Mouse (Mus musculus) urinary bladder, postnatal 0 days (tissue): ENCODE data around the gene Fam69b. TPM values are rescaled to one million over a fixed set of nuclear protein-coding genes. Genes with fewer than 3 reads are reported as not detected.
A peak's percentile ranks its signal among the peaks of the same experiment; 100 is the strongest.

Experiments
- microRNA counts: library from miRNA; unstranded; fragments of <30 nt; microRNA quantifications from one replicate; lab custom pipeline; 2016
- microRNA-seq: library from miRNA; unstranded; fragments of <30 nt; microRNA quantifications from one replicate; pipeline ENCODE4, GENCODE M21; 2016
- polyA plus RNA-seq: library from polyadenylated mRNA; unstranded; fragments of >200 nt; fragmentation: Nextera tagmentation; extraction: Ambion mirVana; gene quantifications from 2 replicates; pipeline ENCODE4 v1.2.1, GENCODE M21; 2015

The Fam69b gene
- 8.2 and 10.3 TPM in 2 replicates for polyA plus RNA-seq

DNA sequence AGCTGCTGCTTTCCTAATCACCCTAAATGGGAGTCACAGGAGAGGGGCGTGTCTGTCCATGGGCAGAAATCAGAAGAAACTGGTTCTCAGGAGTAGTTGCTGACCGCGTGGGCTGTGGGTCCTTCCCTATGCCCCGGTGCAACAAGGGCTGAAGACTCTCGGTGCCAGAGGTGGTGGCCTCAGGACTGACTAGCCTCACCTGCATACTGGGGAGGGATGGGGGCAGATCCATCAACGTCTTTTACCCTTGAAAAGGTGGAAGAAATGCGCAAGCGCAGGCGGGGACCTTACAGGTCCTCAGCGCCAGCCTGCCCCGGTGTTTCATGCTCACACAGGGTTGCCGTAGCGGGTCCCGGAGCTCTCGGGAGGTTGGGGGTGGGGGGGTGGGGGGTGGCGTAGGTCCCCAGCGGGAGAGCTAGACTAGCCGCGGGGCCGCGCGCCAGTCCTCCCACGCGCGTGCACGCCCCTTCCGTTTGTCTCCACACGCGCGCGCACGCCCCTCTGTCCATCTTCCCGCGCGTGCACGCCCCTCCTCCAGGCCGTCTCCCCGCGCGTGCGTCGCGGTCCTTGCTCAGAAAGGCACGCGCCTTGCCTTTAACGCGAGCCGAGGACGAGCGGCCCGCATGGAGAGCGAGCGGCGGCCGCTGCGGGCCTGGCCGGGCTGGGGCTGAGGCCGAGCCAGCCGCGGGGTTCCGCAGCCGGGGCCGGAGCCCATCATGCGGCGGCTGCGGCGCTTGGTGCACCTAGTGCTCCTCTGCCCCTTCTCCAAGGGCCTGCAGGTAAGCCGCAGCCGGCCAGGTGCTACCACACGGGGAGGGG lies at the start of gene Fam69b:
Gene Fam69b, plus strand, starts transcription at position 537 of the 819 bp plus-strand sequence.

DNA sequence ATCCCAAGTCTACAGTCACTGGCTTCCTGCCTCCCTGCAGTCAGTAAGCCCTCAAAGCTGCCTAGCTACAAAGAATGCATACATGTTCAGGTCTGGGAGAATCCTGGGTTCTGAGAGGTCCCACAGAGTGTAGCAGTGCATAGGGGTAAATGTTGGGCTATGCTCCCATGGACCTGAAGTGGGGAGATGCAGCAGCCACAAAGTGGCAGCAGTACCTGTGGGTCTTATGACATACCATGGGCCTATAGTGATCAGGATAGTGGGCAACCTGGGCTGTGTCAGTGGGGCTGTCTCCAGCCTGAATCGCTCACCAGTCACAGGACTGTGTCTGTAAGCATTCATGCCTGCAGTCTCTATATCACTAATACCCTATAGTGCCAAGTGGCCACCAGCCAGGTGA lies 48.5 kb upstream of the Fam69b start, which contains the start of gene Egfl7:
Gene Egfl7, plus strand, starts transcription at position 301 of the 400 bp plus-strand sequence.

DNA sequence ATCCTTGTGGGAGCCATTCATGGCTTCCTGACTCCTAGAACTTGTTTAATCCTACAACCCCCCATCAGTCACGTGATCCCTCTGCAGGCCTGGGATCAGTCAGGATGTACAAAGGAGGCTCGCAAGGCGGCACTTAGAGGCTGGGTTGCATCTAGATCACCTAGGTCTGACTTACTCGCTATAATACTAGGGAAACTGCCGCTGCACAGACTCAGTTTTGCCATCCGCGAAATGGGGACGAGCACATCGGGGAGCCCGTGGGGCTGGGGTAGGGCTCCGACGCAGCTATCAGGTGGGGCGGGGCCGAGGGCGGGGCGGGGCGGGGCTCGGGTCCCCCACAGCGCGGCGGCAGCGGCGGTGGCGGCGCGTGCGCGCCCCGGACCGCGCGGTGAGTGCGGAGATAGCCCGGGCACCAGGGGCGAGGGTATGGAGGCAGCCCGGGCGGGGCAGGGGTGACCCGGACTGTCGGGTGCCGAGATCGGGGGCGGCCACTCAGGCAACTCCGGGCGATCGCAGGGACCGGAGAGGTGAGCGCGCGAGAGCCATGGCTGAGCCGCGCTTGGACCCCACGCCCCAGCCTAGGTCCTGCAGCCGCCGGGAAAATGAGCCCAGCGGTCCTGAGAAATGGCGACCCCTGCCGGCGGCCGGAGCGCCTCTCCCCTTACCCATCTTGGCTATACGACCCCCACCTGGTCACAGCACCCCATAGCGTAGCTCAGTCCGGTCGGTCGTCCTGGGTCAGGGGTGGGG lies 41.8 kb upstream of the Fam69b start, which contains the start of gene Gm20532:
Gene Gm20532, plus strand, starts transcription at position 346 of the 750 bp plus-strand sequence.

DNA sequence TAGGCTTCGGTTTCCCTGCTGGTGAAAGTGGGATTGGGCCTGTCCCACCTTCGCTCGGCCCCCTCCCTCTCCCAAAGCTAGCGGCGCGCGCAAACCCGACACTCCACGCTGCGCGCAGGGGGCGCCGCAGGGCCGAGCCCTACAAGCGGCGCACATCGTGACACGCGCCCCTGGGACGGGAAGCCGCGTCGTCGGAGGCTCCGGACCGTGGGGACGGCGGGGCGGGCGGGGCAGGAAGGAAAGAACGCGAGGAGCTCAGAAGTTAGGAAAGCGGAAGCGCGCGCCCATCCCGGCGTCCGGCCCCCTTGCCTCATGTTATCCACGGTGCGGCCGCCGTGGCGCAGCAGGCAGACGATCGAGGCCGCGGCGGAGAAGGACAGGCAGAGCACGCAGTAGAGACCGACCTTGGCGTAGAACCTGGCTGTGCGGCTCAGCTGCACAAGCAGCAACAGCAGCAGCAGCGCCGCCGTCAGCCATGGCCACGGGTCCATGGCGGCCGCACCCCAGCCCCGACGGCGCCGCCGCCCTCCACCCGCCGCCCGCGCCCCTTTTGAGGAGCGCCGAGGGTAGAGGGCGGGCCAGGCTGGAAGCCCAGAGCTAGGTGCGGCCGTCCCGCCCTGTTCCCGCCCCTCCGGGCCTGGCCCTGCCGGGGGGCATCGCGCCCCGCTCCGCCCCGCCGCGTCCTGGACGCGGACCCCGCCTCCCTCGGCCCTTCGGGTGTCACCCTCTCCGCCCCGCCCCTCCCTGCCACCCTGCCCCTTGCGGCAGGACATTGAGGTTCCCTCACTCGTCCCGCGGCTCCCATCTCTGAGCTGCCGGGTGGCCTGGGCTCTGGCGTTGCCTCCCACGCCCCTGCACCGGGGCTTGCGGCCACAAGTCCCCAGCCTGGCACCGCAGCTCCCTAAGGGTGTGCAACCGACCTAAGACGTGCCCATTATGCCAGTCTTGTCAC lies 24.3 kb upstream of the Fam69b start, which contains the start of gene Agpat2:
Gene Agpat2, minus strand, starts transcription at position 698 of the 952 bp plus-strand sequence.

DNA sequence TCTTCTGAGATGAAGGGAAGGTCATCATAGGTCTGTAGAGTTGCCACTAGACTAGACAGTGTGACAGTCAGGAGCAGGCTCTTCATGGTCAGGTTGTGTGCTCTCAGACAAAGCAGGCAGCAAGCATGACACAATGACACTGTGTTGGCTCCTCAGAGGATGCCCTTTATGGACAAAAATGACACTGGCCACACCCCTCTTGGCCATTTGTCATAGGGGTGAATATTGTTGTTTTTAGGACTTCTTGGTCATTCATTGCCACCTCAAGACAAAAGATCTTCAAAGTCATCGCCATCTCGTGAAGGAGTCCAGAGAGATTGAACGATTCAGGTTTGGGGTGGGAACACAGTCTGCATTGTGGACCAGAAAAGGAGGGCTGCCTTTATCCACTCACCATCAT lies 42.9 kb downstream of the Fam69b start, which contains the start of gene Lcn4:
Gene Lcn4, minus strand, starts transcription at position 101 of the 400 bp plus-strand sequence.

MicroRNA genes within 50 kb of the gene (microRNA counts, 519-probe panel; counts per million panel counts)
- 4,867 counts per million, percentile 90 among the panel's probes with 10 or more counts for microRNA mmu-miR-126-3p (lab: Ali Mortazavi, UCI)
- 3,721 counts per million, percentile 65 among the panel's probes with 10 or more counts for microRNA mmu-miR-126-5p (lab: Ali Mortazavi, UCI)

Small RNAs within 50 kb of the gene (microRNA-seq; reads per million reads assigned to microRNA genes)
- gene Mir126a, result 0.93 reads per million
- not detected for gene Mir126b

Other genes with a start within 250 kb of the Fam69b start
- 9.9 and 10.2 TPM in 2 replicates for gene Snapc4, start 247.8 kb upstream of the Fam69b start, polyA plus RNA-seq
- 61.4 and 68.2 TPM in 2 replicates for gene Entr1, start 239.1 kb upstream of the Fam69b start, polyA plus RNA-seq
- gene Pmpca, start 239.1 kb upstream of the Fam69b start, polyA plus RNA-seq, result 65.7 and 71.1 TPM in 2 replicates
- gene Inpp5e, start 219.3 kb upstream of the Fam69b start, polyA plus RNA-seq, result 7.9 and 8.8 TPM in 2 replicates
- 12.1 and 13.2 TPM in 2 replicates for gene Sec16a, start 183.2 kb upstream of the Fam69b start, polyA plus RNA-seq
- gene Notch1, start 111.8 kb upstream of the Fam69b start, polyA plus RNA-seq, result 5.7 and 5.8 TPM in 2 replicates
- gene Egfl7, start 48.4 kb upstream of the Fam69b start, polyA plus RNA-seq, result 42.7 and 56.6 TPM in 2 replicates
- gene Gm20532, start 41.8 kb upstream of the Fam69b start, polyA plus RNA-seq, result not detected in 2 replicates
- gene Agpat2, start 24.0 kb upstream of the Fam69b start, polyA plus RNA-seq, result 33.3 and 34.1 TPM in 2 replicates
- not detected in 2 replicates for gene Lcn4, start 42.8 kb downstream of the Fam69b start, polyA plus RNA-seq
- gene Abo, start 236.5 kb downstream of the Fam69b start, polyA plus RNA-seq, result not detected in 2 replicates